Mouse (Mus musculus): ENCODE results near the gene Cnot10.

DNA sequence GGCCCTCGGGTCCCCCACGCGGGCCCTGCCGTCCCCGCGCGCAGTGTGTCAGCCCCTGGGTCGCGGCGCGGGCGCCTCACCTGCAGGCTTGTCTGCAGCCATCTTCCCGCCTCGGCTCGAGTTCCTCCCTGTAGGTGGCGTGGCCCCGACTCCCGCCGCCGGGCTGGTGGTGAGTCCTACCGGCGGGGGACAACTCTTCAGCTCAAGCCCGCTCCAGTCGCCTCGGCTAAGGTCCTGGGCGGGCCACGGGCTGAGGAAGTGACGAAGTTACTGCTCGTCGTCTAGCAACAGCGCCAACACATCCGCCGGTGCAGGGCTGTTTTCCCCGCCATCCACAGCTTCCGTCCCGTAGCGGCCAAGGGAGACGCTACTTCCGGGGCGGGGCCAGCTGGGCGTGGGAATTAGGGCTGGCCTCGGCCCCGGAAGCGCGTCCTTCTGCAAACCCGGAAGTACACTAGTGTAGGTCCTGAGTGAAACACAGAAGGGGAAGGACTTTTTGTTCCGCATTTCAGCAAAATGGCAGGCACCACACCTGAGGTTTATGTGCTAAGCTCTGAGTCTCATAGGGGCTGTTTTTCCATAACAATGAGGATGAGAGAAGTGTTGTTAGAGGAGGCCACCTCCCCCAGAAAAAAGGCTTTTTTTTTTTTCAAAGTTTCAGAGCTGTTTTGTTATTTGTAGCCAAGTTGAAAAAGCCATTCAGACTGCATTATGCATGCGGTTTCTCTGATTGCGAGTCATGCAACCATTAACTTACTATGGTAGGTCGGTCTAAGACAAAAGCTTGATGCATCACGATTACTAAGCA, at the start of gene Cnot10:
- peak; percentile 21 for TF ChIP-seq CTCF (IDR thresholded peaks at IDR 0.05; ENCODE audit: control insufficient read depth, insufficient read depth, insufficient read length)
- no peak for TF ChIP-seq MYOD1 (IDR thresholded peaks at IDR 0.05; ENCODE audit: control insufficient read depth, insufficient read length, low read depth)
- TF ChIP-seq USF1 (IDR thresholded peaks at IDR 0.05; ENCODE audit: low read depth), result no peak
- TF ChIP-seq MAX (IDR thresholded peaks at IDR 0.05), result peak; percentile 31
- no peak for TF ChIP-seq FOSL1 (IDR thresholded peaks at IDR 0.05; ENCODE audit: insufficient read depth, low read length, poor library complexity, severe bottlenecking)

Data from C2C12 (cell line).